Mouse (Mus musculus): ENCODE measurements at regions not wholly inside any gene's neighbourhood (a gene's known extent, or its start where the extent isn't known, plus 50 kb on each side); places are given as distances from the start of the nearest gene placed in this dataset.

DNA sequence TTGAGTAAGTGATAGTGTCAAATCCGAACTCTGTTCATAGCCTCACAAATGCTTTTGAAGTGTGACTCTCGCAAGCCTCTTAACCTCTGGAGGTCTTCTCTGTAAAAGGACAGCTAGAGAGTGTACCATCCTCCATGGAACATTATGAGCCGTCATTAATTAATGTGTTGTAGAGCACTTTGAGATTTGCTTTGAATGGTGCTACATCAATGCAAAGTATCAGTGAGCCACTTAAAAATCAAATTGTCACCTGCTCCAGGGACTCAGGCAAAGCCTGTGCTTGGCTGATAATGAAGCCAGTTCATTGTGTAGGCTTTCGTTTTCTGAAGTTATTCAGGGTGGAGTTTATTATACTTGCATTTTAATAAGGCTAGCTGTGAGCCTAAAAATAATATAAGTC lies 801.8 kb upstream of the B3galt2 start:
- no peak for DNase-seq (ENCODE audit: low spot score in 2 of 2)

DNA sequence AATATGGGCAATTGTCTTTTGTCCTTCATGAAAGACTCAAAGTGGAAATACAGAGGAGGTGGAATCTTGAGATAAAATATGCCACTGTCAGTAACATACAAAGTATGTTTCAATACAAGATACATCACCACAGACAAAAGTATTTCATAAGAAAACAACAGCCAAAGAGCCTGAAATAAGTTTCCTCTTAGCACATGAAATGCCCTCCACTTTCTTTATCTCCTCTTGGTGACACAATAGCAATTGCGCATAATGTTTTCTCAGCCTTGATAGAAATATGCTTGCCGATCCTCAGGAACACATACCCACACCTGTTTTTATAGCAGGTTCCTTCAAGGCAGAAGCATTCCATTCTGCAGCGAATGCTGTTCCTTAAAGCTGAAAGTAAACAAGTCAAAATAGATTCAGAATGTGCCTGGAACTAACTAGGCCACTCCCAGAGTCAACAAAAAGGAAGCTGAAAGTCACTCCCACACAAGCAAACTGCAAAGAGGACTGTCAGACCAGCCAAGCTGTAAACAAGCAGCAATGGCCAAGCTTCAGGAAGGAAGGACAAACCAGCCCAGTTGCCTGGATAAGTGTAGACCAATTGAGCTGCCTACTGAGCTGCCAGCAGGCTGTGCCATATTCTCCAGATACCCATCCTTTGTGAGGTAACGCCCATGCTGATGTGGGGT lies 773.3 kb upstream of the B3galt2 start:
- no peak for DNase-seq (ENCODE audit: low spot score in 2 of 2)

DNA sequence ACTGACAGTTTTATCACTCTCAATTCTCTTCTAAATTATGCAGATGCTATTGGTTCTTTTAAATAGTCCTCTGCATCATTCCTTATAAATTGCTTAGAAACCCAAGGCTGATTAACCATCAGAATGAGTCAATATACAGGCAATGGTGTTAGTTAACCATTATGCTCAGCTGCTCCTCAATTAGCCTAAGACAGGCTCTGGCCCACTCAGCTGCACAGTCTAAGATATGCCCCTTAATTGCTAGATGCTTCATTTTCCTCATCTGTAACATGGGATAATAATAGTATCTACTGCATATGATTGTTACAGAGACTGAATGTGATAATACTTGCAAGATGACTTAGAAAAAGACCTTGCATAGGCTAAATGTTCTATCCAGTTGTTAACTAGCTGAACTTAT lies 748.6 kb upstream of the B3galt2 start:
- no peak for DNase-seq (ENCODE audit: low spot score in 2 of 2)

- no peak for DNase-seq (ENCODE audit: low spot score in 2 of 2)
Observed at GRCm38 (mm10) chr1:142893156-142893555, 747.3 kb upstream of the B3galt2 start.

GRCm38 (mm10) chr1:142894145-142894544 lies 746.3 kb upstream of the B3galt2 start:
- DNase-seq (ENCODE audit: low spot score in 2 of 2) = no peak

DNA sequence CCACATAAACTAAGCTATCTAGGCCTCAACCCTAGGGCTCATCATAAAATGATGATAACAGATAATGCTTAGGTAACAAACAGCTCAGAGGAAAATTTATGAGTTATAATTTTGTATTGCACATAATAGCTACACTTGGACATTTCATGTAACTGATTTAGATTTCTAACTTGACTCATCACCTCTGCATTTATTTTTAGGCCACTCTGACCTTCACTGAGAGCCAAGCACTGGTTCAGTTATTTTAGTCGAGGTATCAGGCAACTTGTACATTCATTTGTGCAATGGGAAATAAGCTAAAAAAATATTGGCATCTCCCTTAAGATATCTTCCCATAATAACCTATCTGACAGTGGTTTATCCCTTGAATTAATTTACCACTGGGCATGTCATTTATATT lies 745.4 kb upstream of the B3galt2 start:
- DNase-seq (ENCODE audit: low spot score in 2 of 2) = no peak

DNA sequence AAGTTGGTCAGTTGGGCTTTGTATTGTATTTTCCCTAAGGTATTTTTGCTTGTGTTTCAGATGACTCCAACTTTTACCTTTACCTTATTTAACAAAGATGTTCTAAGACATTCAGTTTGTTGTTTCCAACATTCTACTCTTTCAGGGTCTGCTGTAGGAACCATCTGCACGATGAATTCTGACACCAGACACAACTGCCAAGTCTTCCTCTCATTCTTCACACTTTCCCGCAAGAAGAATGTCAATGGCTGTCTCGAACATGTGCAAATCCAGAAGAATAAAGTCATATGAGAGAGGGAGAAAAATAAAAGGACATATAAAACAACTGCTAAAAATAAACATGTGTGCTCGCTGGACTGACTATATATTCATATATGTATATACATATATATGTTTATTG lies 730.6 kb upstream of the B3galt2 start:
- DNase-seq (ENCODE audit: low spot score in 2 of 2) = no peak

DNA sequence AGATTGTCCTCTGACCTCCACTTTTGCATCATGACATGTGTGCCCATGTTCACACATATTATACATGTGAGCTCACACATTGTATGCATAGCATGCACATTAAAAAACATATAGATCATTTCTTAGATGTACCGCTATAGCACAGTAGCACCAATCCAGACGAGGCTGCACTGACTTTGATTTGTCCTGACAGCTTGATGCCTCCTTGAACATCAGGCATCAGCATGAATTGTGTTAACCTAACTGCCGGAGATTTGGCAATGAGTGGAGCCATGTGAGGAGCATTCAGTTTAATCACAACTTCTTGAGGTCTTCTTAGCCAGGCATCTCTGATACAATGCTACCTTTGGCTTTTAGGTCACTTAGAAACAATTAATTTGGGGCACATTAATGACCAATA lies 683.8 kb upstream of the B3galt2 start:
- DNase-seq (ENCODE audit: low spot score in 2 of 2) = no peak

GRCm38 (mm10) chr1:142971475-142971874 lies 669.0 kb upstream of the B3galt2 start:
- DNase-seq (ENCODE audit: low spot score in 2 of 2) = no peak

GRCm38 (mm10) chr1:142973387-142973786 lies 667.1 kb upstream of the B3galt2 start:
- DNase-seq (ENCODE audit: low spot score in 2 of 2) = no peak

- no peak for DNase-seq (ENCODE audit: low spot score in 2 of 2)
Observed at GRCm38 (mm10) chr1:142982994-142983393, 657.5 kb upstream of the B3galt2 start.

DNA sequence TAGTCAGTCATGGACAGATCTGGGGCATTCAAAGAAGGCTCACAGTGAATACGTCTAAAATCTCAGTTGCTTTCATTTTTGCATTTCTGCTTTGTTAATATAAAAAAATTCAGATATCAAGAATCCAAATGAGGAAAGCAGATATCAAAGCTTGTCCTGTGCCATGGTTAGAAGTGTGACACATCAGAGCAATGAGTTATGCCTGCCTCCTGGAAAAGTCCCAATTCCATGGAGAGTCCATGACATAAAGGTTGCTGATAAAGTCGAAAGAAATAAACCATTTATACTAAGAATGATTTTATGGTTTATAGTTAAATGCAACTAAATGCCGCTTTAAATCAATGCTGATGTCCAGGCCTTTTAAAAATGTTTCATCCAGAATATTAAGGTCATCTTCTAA lies 656.8 kb upstream of the B3galt2 start:
- DNase-seq (ENCODE audit: low spot score in 2 of 2) = no peak

DNA sequence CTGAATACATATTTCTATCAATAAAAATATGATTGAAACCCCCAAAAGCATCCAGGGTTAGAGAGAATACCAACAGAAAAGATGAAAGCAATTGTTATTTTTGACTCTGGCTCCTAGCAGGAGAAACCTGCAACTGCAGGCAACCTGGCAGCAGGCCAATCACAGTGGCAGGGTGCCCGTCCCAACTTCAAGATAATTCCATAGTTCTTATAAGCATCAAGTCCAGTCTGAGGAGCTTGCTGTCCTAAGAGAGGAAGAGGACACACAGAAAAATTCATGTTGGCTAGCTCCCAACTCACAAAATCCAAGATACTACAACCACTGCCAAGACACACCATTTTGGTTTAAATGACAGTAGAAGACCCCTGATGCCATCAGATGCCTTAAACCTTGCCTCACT lies 654.9 kb upstream of the B3galt2 start:
- peak in 1 of 2 experiments; percentile 3 for DNase-seq (ENCODE audit: low spot score in 2 of 2)

GRCm38 (mm10) chr1:143000216-143000615 lies 640.2 kb upstream of the B3galt2 start:
- DNase-seq (ENCODE audit: low spot score in 2 of 2) = no peak

DNA sequence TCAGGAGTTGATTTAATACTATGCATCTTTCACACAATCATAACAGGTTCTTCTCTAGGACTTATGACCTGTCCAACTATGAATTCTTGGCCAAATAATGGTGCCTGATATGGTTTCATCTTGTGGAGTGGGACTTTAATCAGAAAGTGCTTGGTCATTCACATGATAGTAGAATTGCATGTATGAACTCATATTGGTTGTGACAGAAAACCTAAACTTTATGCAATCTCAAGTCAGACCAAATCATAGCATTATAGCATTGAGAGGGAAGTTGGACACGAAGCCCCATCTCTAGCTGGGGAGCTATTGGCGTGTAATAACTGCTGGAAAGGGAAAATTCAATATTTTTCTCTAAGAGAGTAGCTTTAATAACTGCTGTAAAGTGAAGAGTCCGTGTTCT lies 639.4 kb upstream of the B3galt2 start:
- DNase-seq (ENCODE audit: low spot score in 2 of 2) = no peak

GRCm38 (mm10) chr1:143006045-143006444 lies 634.4 kb upstream of the B3galt2 start:
- no peak for DNase-seq (ENCODE audit: low spot score in 2 of 2)

- DNase-seq (ENCODE audit: low spot score in 2 of 2) = no peak
Observed at GRCm38 (mm10) chr1:143019982-143020381, 620.5 kb upstream of the B3galt2 start.

GRCm38 (mm10) chr1:143053161-143053560 lies 587.3 kb upstream of the B3galt2 start:
- DNase-seq (ENCODE audit: low spot score in 2 of 2) = no peak

DNA sequence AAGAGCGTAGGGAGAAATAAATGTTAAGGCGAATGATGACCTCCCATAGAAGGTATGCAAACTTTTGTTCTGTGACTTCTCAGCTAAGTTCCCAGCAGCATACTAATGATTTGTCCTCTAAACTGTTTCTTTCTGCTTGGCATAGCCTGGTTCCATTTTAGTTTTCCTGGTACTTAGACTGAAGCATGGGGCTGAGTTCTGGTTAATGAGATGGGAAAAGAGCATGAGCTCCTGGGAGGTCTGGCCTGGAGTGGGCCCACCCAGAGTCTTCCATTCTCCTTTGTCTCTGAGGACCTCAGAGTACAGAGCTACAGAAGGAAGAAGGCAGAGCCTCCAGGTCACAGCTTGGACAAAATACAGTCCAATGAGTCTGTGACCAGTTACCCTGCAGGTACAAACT lies 586.9 kb upstream of the B3galt2 start:
- DNase-seq (ENCODE audit: low spot score in 2 of 2) = no peak

DNA sequence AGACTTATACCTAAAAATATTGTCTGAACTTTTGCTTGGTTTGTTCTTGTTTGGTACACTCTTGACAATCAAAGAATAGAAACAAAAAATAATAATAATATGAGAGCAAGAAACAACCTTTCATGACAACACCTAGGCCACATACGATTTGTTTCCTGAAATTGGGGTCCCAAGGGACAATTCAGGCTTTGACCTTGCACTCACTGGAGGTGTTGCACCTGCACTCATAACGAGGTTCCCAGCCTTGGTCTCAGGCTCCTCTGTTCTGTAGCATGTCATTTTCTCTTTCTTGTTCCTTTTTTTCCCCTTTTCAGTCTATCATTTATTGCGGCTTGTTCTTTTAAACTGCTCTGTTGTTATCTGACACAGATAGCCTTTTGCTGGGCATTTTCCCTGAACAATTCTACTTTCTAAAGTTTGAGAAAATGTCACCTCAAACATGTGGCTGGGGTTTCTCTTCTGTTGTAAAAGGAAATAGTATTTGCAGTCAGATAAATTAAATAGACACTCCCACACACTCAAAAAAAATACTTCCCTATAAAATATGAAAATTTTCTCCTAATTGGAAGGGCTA lies 585.9 kb upstream of the B3galt2 start:
- DNase-seq (ENCODE audit: low spot score in 2 of 2) = no peak

DNA sequence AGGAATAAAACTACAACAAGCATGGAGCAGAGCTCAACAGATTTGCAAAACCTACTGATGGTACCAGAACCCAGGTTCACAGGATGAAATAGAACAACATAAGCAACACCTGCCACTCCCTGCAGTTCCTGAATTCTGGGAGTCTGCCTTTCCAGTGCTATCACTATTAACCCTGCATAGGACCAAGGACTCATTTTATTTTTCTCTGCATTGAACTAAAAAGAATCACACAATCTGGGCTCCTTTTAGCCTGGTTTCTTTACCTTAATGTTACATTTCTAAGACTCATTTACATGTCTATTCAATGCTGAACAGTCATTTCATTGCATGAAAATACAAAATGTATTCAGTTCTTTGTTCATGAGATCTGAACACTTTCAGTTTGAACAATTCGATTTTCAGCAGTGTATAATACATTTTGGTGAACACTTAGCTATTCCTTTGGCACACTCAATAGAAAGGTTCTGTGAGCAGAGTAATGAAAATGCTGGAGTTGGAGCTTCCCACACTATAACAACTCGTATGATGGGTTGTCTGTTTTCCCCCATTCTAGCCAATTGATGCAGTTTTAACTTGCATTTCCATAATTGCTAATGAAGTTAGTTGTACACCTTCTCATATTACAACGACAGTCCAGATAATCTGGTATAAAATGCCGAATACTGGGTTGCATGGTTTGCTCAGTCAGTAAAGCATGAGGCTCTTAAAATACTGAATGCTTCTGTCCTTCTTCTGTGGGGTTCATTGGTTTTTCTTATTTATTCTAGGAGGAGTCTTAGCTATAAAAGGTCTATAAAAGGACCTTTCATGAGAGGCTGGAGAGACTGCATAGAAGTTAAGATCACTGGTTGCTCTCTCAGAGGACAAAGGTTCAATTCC lies 579.5 kb upstream of the B3galt2 start:
- DNase-seq (ENCODE audit: low spot score in 2 of 2) = no peak

GRCm38 (mm10) chr1:143065493-143065892 lies 575.0 kb upstream of the B3galt2 start:
- DNase-seq (ENCODE audit: low spot score in 2 of 2) = no peak
